Mouse (Mus musculus): Measurements from ENCODE around the gene Kcnn3.
A peak's percentile ranks its signal among the peaks of the same experiment; 100 is the strongest.

The Kcnn3 gene

DNA sequence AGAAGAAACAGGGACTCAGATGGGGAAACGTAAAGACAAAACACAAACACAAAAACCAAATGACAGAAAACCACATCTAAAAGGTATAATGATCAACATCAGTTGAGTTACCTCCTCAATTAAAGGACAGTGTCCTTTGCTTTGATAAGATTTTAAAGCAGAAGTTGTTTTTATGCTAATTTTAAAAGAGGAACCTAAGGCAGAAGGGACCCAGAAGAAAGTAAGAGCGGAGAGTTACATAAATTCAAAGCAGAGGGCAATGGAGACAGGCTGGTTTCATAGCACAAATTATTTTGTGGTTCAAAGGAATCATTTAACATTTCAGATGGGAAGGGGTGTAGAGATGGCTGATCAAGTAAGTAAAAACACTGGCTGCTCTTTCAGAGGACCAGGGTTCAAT, 97.4 kb downstream of the Kcnn3 start:
- DNase-seq, result no peak

GRCm38 (mm10) chr3:89622825-89623224, 102.9 kb downstream of the Kcnn3 start:
- DNase-seq, result peak in 1 of 2 experiments; percentile 50

GRCm38 (mm10) chr3:89623531-89623930, 103.6 kb downstream of the Kcnn3 start:
- DNase-seq, result no peak

DNA sequence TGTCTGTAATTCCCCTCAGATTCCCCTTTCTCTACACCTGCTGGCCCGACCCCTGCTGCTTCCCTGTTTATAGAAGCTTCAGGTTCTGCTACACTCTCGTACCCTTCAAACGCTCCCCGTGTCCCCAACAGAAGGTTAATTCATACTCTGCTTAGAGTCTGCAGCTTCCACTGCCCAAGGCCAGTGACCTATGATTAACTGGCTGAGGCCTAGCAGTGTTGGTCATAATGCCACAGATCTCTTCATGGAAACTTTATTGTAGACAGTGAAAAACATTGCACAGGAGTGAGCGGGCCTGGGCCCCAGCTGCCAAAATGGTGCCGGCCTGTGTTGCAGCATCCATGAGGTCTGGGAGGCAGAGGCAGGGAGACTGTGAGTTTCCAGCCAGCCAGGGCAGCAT, 104.0 kb downstream of the Kcnn3 start:
- DNase-seq, result no peak

GRCm38 (mm10) chr3:89624814-89625445, 105.0 kb downstream of the Kcnn3 start:
- DNase-seq, result peak; percentile 61 to 71

- no peak for DNase-seq
Observed at GRCm38 (mm10) chr3:89626556-89626955, 106.6 kb downstream of the Kcnn3 start.

GRCm38 (mm10) chr3:89629811-89630210, 109.8 kb downstream of the Kcnn3 start:
- no peak for DNase-seq

DNA sequence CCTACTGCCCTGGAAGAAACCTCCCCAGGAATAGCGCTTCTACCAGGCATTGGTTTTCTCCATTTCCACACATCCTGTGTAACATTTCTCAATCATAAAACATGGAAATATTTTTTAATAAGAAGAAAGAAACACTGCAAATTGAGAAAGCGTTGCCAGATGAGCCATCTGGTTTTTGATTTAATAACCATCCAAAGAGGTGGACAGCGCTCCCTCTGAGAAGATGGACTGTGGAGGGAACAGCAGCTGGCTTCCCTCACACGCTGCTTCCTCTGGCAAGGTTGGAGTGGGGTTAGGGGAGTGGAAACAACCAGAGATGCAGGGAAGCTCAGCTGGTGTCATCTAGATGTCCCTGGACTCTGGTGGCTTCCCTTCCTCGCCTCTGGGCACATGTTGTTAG, 111.8 kb downstream of the Kcnn3 start:
- DNase-seq, result peak in 1 of 2 experiments; percentile 48

- no peak for DNase-seq
Observed at GRCm38 (mm10) chr3:89633531-89633930, 113.6 kb downstream of the Kcnn3 start.

GRCm38 (mm10) chr3:89633941-89634340, 114.0 kb downstream of the Kcnn3 start:
- no peak for DNase-seq

DNA sequence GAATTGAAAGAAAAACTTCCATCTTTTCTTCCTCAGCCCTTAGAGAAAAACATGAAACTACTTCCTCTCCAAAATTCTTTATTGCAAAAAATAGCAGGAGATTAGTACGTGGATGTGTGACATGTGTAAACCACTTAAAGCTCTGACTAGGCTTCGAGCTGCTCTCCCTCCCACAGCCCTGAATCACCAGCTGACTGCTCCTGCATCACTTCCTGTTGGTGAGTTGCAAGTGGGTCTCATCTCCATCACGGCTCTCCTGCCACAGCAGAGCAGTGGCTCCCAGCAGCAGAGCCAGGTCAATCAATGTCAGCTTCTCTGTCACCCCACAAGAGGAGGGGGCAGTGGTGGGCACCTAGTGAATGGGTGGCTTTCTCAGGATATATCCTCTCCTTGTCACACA, 120.8 kb downstream of the Kcnn3 start:
- DNase-seq, result no peak

DNA sequence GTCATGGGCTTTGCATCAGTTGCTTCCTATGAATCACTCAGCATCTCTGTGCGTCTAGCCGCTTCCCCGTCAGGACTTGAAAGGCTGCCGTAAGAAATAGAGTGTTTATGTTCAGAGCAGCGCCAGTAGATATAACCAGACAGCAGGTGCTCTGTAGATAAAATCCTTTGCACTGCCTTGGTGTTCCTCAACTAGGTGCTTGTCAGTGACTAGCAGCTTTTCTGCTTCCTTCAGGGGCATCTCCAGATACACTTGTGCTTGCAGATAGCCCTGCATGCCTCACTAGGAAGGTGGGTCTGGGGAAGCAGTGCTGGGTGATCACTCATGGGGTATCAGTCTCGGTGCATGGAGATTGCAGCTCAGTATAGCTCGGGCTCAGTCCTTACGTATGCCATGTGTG, 123.4 kb downstream of the Kcnn3 start:
- no peak for DNase-seq

- peak; percentile 75 to 82 for DNase-seq
Observed at GRCm38 (mm10) chr3:89646813-89647255, 126.9 kb downstream of the Kcnn3 start.

GRCm38 (mm10) chr3:89647268-89647874, 127.4 kb downstream of the Kcnn3 start:
- no peak for DNase-seq

GRCm38 (mm10) chr3:89649890-89650289, 129.9 kb downstream of the Kcnn3 start:
- DNase-seq, result peak; percentile 70 to 82

DNA sequence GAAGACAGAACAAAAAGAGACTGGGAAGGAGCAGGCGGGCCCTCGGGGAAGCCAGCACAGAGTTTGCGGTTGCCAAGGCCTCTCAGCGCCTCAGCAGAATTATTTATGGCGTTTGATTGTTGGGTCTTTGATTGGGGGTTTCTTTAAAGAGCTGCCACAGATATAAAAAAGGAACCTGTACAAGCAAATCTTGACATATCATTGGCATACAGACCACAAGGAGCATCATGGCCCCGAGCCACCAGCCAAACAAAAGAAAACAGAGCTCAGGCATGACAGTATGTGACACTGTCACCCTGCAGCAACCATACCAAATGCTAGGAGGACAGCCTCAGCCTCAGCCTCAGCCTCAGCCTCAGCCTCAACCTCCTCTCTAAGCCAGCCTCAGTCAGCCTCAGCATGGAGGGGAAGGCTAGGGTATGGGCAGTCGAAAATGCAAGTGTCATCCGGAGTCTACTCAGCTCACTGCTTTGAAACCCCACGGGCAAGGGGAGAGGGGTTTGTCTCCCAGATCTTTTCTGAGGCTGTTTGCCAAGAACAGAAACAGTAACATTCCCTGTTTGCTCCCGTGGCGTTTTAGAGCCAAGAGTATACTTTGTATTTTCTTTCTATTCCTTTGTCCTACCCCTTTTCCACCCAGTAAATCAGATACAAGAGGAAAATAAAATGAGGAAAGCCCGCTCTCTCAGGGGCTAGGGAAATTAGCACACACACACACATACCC, 133.4 kb downstream of the Kcnn3 start:
- DNase-seq, result peak; percentile 39 to 43

GRCm38 (mm10) chr3:89657092-89657491, 137.1 kb downstream of the Kcnn3 start:
- no peak for DNase-seq

GRCm38 (mm10) chr3:89658457-89658856, 138.5 kb downstream of the Kcnn3 start:
- no peak for DNase-seq

GRCm38 (mm10) chr3:89659938-89660620, 140.1 kb downstream of the Kcnn3 start:
- DNase-seq, result no peak

DNA sequence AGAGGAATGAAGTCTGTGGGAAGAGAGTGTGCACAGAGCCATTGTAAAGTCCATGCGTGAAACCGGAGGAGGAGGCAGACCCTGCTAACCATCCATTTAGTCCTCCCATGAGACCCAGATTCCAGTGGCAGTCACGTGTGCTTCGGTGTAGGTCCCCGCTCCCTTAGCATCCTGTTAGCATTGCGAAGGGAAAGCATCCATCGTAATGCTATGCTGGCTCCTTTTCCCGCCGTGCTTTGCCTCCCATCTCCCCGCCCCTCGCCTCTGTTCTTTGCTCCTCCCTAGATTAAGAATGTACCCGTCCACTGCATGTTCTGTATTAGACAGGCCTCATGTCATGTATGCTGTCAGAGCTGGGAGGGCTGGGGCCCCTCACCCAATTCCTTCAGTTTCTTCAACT, 144.8 kb downstream of the Kcnn3 start:
- DNase-seq, result no peak

GRCm38 (mm10) chr3:89667131-89667530, 147.2 kb downstream of the Kcnn3 start:
- no peak for DNase-seq

DNA sequence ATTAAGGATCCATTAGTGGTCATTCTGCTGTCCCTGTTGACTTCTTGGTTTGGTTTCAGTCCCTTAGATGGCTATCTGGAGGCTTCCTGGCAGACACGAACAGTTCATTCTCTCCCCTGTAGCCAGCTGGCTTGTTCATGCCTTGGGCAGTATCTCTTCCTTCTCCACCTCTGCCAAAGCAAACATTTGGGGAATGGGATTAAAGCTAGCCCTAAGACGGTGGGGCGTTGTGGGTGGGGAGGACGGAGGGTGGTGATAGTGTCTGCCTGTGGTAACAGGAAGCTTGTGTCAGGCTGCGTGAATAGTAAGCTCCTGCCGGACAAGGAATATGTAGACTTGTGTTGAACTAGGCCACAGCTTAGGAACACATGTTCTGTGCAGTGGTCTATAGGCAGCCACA, 151.4 kb downstream of the Kcnn3 start:
- DNase-seq, result peak; percentile 65 to 77

DNA sequence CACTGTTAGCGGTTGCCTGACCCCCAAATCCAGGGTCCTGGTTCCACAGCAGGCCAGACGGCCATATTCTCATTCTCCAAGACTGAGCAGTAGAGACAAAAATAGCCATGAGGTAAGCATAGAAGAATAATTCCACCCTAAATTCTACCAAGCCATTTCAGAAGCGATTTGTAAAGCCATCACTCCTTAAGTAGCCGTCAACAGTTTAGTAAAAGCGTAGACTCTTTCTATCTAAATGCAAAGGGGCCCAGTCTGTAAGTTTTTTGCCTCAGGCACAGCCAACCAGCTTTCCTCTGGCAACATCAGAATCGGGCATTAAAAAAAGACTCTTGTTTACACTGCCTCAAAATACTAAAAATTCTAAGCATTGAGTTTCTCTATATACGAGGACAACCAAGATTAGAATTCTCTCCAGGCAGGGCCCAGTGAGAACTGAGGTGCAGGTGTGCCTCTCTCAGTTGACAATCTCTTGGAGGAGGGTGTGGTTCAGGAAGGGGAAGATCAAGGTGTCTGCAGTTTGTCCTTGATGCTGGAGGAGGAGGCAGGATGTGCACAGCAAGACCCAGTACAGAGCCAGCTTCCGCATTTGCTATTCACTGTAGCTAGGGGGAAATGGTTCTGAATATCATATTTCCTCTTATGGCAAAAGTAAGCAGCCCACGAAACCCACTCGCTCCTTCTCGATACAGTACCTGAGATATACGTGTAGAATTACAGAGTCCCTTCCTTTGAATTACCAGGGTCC, 152.8 kb downstream of the Kcnn3 start:
- no peak for DNase-seq
